Mouse (Mus musculus) liver, postnatal 0 days (tissue): ENCODE results near the gene L1td1. TPM values are rescaled to one million over a fixed set of nuclear protein-coding genes. Genes with fewer than 3 reads are reported as not detected.
A peak's percentile ranks its signal among the peaks of the same experiment; 100 is the strongest.

ENCODE experiments used
- ATAC-seq: fragments of 200-750 bp; cut with Nextera tagmentation; 2 replicates; pipeline ENCODE4 v1.8.0; 2017; ENCODE audit warnings: mild to moderate bottlenecking, moderate library complexity
- DNase-seq: peaks from one replicate; pipeline ENCODE4 v3.0.0-alpha.2; 2016
- H3K27ac ChIP-seq: fragments of 300-500 bp; sonication (generic); 2 replicates; pipeline ENCODE4 v1.5.1; 2014; ENCODE audit warnings: antibody characterized with exemption, moderate library complexity, mild to moderate bottlenecking, low read depth
- H3K27me3 ChIP-seq: fragments of 300-500 bp; sonication (generic); 2 replicates; pipeline ENCODE4 v1.6.1; 2014; ENCODE audit warnings: low read length, control low read depth, mixed read lengths; ENCODE audit not compliant: insufficient read depth
- H3K36me3 ChIP-seq: fragments of 300-500 bp; sonication (generic); replicated peaks from 2 replicates; pipeline ENCODE4 v1.6.1; 2014; ENCODE audit warnings: mild to moderate bottlenecking, control low read depth, low read length, moderate library complexity, mixed read lengths; ENCODE audit not compliant: insufficient read depth
- H3K4me1 ChIP-seq: fragments of 300-500 bp; sonication (generic); 2 replicates; pipeline ENCODE4 v1.6.1; 2014; ENCODE audit warnings: antibody characterized with exemption, mild to moderate bottlenecking, control low read depth; ENCODE audit not compliant: insufficient read depth
- H3K4me2 ChIP-seq: fragments of 300-500 bp; sonication (generic); 2 replicates; pipeline ENCODE4 v1.6.1; 2014; ENCODE audit warnings: low read depth, mild to moderate bottlenecking, low read length, moderate library complexity, mixed read lengths
- H3K4me3 ChIP-seq: fragments of 300-500 bp; sonication (generic); 2 replicates; pipeline ENCODE4 v1.5.1; 2014; ENCODE audit warnings: low read depth, low read length
- H3K9ac ChIP-seq: fragments of 300-500 bp; sonication (generic); replicated peaks from 2 replicates; pipeline ENCODE4 v1.6.1; 2014; ENCODE audit warnings: mild to moderate bottlenecking, moderate library complexity
- H3K9me3 ChIP-seq: fragments of 300-500 bp; sonication (generic); 2 replicates; pipeline ENCODE4 v1.6.1; 2016; ENCODE audit warnings: mild to moderate bottlenecking, control low read depth, low read length, mixed read lengths
- CTCF ChIP-seq: sonication (generic); IDR thresholded peaks from 2 replicates; pipeline ENCODE4 v1.5.1; 2016; ENCODE audit warnings: antibody characterized with exemption, low read depth
- EP300 ChIP-seq: IDR thresholded peaks from 2 replicates; pipeline ENCODE4 v1.6.1; 2016; ENCODE audit warnings: antibody characterized with exemption, low read depth, mild to moderate bottlenecking
- WGBS: fragments of 180-500 bp; shearing (Covaris S2); extraction: QIAGEN DNeasy Blood & Tissue Kit; methylation state at CpG from one replicate; pipeline ENCODE4 v1.1.7; 2014; ENCODE audit not compliant: insufficient replicate concordance; 5-methylcytosine and 5-hydroxymethylcytosine counted together
- polyA plus RNA-seq: library from polyadenylated mRNA; unstranded; fragments of >200 nt; fragmentation: Nextera tagmentation; extraction: Ambion mirVana; gene quantifications from 2 replicates; pipeline ENCODE4 v1.2.1, GENCODE M21; 2015

The L1td1 gene
- polyA plus RNA-seq, 1 experiment from 2014 or later, result not detected

DNA sequence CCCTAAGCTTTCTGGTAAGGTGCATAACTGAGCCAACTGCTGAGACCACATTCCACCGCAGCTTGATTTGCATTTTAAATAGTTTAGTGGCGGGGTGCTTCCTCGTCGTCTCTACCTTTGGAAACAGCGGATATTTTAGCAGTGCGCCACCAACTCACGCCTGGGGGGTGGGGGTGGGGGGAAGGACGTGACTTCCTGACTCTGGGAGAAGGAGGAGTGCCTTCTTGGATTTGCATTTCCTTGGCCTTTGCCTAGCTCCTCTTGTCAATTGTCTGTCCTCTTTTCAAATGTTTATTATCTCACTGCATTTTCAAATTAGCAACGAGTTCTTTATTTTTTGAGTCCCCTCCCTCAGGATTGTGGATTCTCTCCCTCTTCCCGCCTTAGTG lies 1.4 kb downstream of the L1td1 start:
- Histone ChIP-seq H3K9me3 (no peaks in the 10 kb centered on the region), H3K4me2 (peak overlapping the region; percentile 32; the same call in 1 of the 2 replicates), H3K27me3 (peaks cover 28% of the 10 kb centered on the region), H3K4me3 (peak overlapping the region; percentile 22; the same call in 1 of the 2 replicates), H3K36me3 (no peaks in the 10 kb centered on the region), H3K9ac (no peak overlapping the region), H3K4me1 (peaks cover 4% of the 10 kb centered on the region), H3K27ac (no peak overlapping the region)
- 7% methylated on average over 10 of the region's 10 CpGs for WGBS
- ATAC-seq (no peak), DNase-seq (no peak)
- TF ChIP-seq CTCF (no peak), EP300 (no peak)

DNA sequence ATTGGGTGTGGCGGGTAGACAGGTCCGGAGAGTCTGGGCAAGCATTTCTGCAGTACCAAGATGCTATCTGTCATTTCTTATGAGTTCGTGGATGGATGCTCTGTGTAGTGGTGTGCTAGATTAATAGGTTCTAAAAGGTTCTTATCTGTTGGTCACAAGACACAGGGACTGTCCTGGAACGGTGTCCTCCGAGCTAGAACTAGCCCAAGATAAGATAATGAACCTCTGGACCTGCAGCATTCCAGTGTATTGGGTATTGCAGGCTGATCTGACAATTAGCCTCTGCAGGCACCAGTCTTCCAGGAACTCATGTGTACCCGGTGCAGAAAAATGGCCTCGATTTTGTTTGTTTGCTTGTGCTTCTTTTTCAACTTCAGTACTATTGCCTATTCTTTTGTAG lies 2.2 kb downstream of the L1td1 start:
- ATAC-seq, result no peak
- Histone ChIP-seq H3K9me3 (no peaks in the 10 kb centered on the region), H3K9ac (no peak overlapping the region), H3K36me3 (no peaks in the 10 kb centered on the region), H3K27ac (no peak overlapping the region), H3K4me1 (peaks cover 4% of the 10 kb centered on the region), H3K4me3 (no peak overlapping the region), H3K27me3 (peaks cover 28% of the 10 kb centered on the region), H3K4me2 (no peak overlapping the region)
- DNase-seq, result no peak
- WGBS, result 40% methylated on average over 7 of the region's 7 CpGs
- TF ChIP-seq CTCF (no peak), EP300 (no peak)

DNA sequence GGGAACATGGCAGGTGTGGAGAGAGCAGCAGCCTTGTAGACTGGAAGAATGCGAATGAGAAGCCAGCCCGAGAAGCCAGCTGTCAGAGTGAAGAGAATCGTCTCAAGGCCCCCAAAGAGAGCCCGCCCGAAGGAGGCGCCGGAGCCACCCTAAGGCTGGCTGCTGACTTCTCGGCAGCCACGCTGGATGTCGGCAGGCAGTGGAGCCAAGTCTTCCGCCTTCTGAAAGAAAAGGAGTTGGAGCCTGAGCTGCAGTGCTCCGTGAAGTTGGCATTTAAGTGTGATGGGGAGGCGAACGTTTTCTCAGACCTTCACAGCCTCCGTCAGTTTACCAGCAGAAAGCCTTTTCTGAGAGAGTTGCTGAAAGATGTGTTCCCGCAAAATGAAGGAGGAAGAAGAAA lies 7.1 kb downstream of the L1td1 start:
- 90% methylated on average over 16 of the region's 16 CpGs for WGBS

DNA sequence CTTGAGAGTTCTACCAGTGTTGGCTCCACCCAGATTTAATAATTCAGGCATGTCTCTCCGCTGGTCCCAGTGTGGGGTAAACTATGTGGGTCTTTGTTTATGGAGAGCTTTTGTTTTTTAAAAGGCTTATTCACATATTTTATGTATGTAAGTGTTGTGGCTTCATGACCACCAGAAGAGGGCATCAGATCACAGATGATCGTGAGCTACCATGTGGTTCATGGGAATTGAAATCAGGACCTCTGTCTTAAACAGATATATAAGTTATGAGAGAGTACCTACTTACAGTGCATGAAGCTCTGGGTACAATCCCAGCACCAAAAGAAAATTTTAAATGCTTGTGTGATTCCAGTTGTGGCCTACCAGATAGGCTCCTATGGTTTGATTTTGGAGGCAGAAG lies 13.2 kb downstream of the L1td1 start:
- 47% methylated on average over 2 of the region's 2 CpGs for WGBS
- Histone ChIP-seq H3K4me3 (no peak overlapping the region), H3K4me1 (no peaks in the 10 kb centered on the region), H3K27ac (no peak overlapping the region), H3K36me3 (no peaks in the 10 kb centered on the region), H3K27me3 (no peaks in the 10 kb centered on the region), H3K9ac (no peak overlapping the region), H3K9me3 (no peaks in the 10 kb centered on the region), H3K4me2 (no peak overlapping the region)
- TF ChIP-seq EP300, result no peak
- TF ChIP-seq CTCF, result peak; percentile 54
- no peak for DNase-seq
- ATAC-seq, result no peak

More for the DNA sequence above, 7.1 kb downstream of the L1td1 start:
- no peaks in the 10 kb centered on the region for H3K9me3 ChIP-seq
- H3K4me1 ChIP-seq, result no peaks in the 10 kb centered on the region
- peaks cover 5% of the 10 kb centered on the region; the same call in 1 of the 2 replicates for H3K27me3 ChIP-seq
- DNase-seq, result no peak
- no peak overlapping the region for H3K27ac ChIP-seq
- no peak overlapping the region for H3K9ac ChIP-seq
- H3K36me3 ChIP-seq, result no peaks in the 10 kb centered on the region
- H3K4me2 ChIP-seq, result no peak overlapping the region
- no peak overlapping the region for H3K4me3 ChIP-seq
- ATAC-seq, result no peak
- TF ChIP-seq EP300 (no peak), CTCF (no peak)

DNA sequence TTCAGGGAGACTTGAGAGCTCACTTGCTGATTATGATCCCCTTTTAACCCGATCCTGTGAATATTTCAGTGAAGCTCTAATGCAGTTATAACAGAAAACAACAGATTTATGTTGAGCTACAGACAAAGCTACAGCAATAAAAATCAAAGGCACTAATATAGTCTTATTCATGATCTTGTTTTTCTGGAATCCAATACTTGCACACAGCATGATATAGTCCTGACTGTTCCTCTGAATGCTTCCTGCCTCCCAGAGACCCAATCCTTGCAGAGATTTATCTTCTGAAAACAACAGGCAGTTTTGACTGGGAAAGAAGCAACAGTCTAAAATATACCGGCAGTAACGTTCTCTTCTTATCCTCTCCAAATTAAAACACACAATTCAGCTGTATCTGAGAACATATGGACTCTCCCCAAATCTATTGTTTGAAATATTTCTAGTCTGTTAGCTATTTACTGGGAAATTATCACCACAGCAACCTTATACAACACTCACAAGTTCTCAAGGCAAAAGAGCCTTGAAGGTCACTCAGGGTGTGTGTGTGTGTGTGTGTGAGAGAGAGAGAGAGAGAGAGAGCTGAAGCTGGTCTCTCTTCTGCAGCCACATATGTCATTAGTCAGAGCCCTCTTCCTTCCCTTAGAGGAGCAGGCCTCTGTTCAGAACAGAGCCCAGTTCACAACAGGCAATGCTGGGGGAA lies 16.8 kb downstream of the L1td1 start:
- no peaks in the 10 kb centered on the region for H3K36me3 ChIP-seq

DNA sequence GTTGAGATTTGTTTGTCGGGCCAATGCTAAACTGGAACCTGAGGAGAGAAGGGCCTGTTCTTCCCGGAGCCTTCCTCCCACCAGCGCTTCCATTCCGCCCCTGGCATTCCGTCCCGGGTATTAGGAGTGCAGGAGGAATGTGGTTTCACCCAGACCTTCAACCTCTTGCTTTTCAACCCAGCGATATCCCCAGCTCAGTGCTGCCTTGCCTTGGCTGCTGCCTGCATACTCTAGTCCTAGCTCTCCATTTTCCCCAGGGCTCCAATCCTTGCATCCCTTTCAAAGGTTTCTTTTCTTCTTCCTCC lies 17.3 kb downstream of the L1td1 start:
- DNase-seq, result no peak
- WGBS, result 29% methylated on average over 7 of the region's 7 CpGs

More for the DNA sequence above, 16.8 kb downstream of the L1td1 start:
- TF ChIP-seq EP300, result no peak
- no peak for TF ChIP-seq CTCF
- H3K4me2 ChIP-seq, result no peak overlapping the region
- no peak overlapping the region for H3K4me3 ChIP-seq
- no peak overlapping the region for H3K9ac ChIP-seq
- WGBS, result 59% methylated on average over 3 of the region's 3 CpGs
- no peak for ATAC-seq
- H3K27me3 ChIP-seq, result no peaks in the 10 kb centered on the region
- H3K27ac ChIP-seq, result no peak overlapping the region
- no peaks in the 10 kb centered on the region for H3K9me3 ChIP-seq
- H3K4me1 ChIP-seq, result no peaks in the 10 kb centered on the region
- no peak for DNase-seq

More for the DNA sequence above, 17.3 kb downstream of the L1td1 start:
- Histone ChIP-seq H3K9ac (no peak overlapping the region), H3K9me3 (no peaks in the 10 kb centered on the region), H3K4me2 (no peak overlapping the region), H3K36me3 (no peaks in the 10 kb centered on the region), H3K27me3 (no peaks in the 10 kb centered on the region), H3K4me1 (no peaks in the 10 kb centered on the region), H3K27ac (no peak overlapping the region), H3K4me3 (no peak overlapping the region)
- no peak for ATAC-seq
- no peak for TF ChIP-seq EP300
- no peak for TF ChIP-seq CTCF
